Mouse (Mus musculus) hindbrain, embryonic 16.5 days (tissue): ENCODE data around the gene Bsx. TPM values are rescaled to one million over a fixed set of nuclear protein-coding genes. Genes with fewer than 3 reads are reported as not detected.

Experiments used
- ATAC-seq: fragments of 200-750 bp; cut with Nextera tagmentation; 2 replicates; pipeline ENCODE4 v1.8.0; 2017; ENCODE audit warnings: moderate TSS enrichment, moderate library complexity
- H3K27ac ChIP-seq: fragments of 300-500 bp; sonication (generic); 2 replicates; pipeline ENCODE4 v1.5.1; 2014; ENCODE audit warnings: low read depth, mild to moderate bottlenecking, control low read depth, low read length, moderate library complexity
- H3K27me3 ChIP-seq: fragments of 300-500 bp; sonication (generic); replicated peaks from 2 replicates; pipeline ENCODE4 v1.6.1; 2014; ENCODE audit warnings: low read length; ENCODE audit not compliant: control insufficient read depth, insufficient read depth
- H3K36me3 ChIP-seq: fragments of 300-500 bp; sonication (generic); 2 replicates; pipeline ENCODE4 v1.6.1; 2014; ENCODE audit warnings: mild to moderate bottlenecking, low read length, moderate library complexity, mixed read lengths; ENCODE audit not compliant: control insufficient read depth, insufficient read depth
- H3K4me1 ChIP-seq: fragments of 300-500 bp; sonication (generic); 2 replicates; pipeline ENCODE4 v1.6.1; 2014; ENCODE audit warnings: low read depth, low read length; ENCODE audit not compliant: control insufficient read depth, insufficient read depth
- H3K4me2 ChIP-seq: fragments of 300-500 bp; sonication (generic); 2 replicates; pipeline ENCODE4 v1.6.1; 2014; ENCODE audit warnings: mild to moderate bottlenecking, low read length, control low read depth, moderate library complexity
- H3K4me3 ChIP-seq: fragments of 300-500 bp; sonication (generic); 2 replicates; pipeline ENCODE4 v1.5.1; 2014; ENCODE audit warnings: mild to moderate bottlenecking, low read length, control low read depth, moderate library complexity
- H3K9ac ChIP-seq: fragments of 300-500 bp; sonication (generic); 2 replicates; pipeline ENCODE4 v1.6.1; 2014; ENCODE audit warnings: low read depth, mild to moderate bottlenecking, control low read depth, low read length, moderate library complexity
- H3K9me3 ChIP-seq: fragments of 300-500 bp; sonication (generic); 2 replicates; pipeline ENCODE4 v1.6.1; 2014; ENCODE audit warnings: mild to moderate bottlenecking, low read length, moderate library complexity; ENCODE audit not compliant: control insufficient read depth
- WGBS: fragments of 180-500 bp; shearing (Covaris S2); extraction: QIAGEN DNeasy Blood & Tissue Kit; methylation state at CpG from one replicate; pipeline ENCODE4 v1.1.7; 2014; 5-methylcytosine and 5-hydroxymethylcytosine counted together
- polyA plus RNA-seq: library from polyadenylated mRNA; unstranded; fragments of >200 nt; fragmentation: Nextera tagmentation; extraction: Ambion mirVana; gene quantifications from 2 replicates; pipeline ENCODE4 v1.2.1, GENCODE M21; 2015

Gene Bsx
- polyA plus RNA-seq = not detected in 2 replicates

- 3% methylated on average over 31 of the region's 32 CpGs for WGBS
- Histone ChIP-seq H3K4me3 (peak within 1 kb of the TSS; percentile 9; the same call in 1 of the 2 replicates), H3K9ac (no peak within 1 kb of the TSS), H3K27ac (no peak within 1 kb of the TSS), H3K36me3 (no peaks in the 10 kb centered on the region), H3K27me3 (peaks cover 72% of the 10 kb centered on the region), H3K9me3 (no peaks in the 10 kb centered on the region), H3K4me2 (peak within 1 kb of the TSS; percentile 38), H3K4me1 (peaks cover 7% of the 10 kb centered on the region; the same call in 1 of the 2 replicates)
- ATAC-seq = peak; percentile 76
These were observed at the start of gene Bsx for GRCm38 (mm10) chr9:40873556-40874470. Gene Bsx, plus strand, starts transcription at chr9:40874127.

GRCm38 (mm10) chr9:40825601-40826000 lies 48.3 kb upstream of the Bsx start:
- ATAC-seq = no peak
- WGBS = 45% methylated on average over 6 of the region's 6 CpGs
- H3K9me3 ChIP-seq = no peaks in the 10 kb centered on the region
- no peaks in the 10 kb centered on the region for H3K27me3 ChIP-seq
- H3K4me3 ChIP-seq = no peak overlapping the region
- no peak overlapping the region for H3K9ac ChIP-seq
- no peak overlapping the region for H3K27ac ChIP-seq
- peaks cover 9% of the 10 kb centered on the region for H3K4me1 ChIP-seq
- H3K36me3 ChIP-seq = no peaks in the 10 kb centered on the region
- H3K4me2 ChIP-seq = no peak overlapping the region

- no peak overlapping the region for H3K4me3 ChIP-seq
- H3K4me1 ChIP-seq = peaks cover under 1% of the 10 kb centered on the region; the same call in 1 of the 2 replicates
- H3K9ac ChIP-seq = no peak overlapping the region
- no peak overlapping the region for H3K27ac ChIP-seq
- H3K27me3 ChIP-seq = no peaks in the 10 kb centered on the region
- ATAC-seq = no peak
- H3K9me3 ChIP-seq = no peaks in the 10 kb centered on the region
- H3K4me2 ChIP-seq = no peak overlapping the region
- H3K36me3 ChIP-seq = no peaks in the 10 kb centered on the region
- WGBS = 77% methylated on average over 4 of the region's 4 CpGs
These were observed 46.6 kb upstream of the Bsx start for GRCm38 (mm10) chr9:40827366-40827765.

- Histone ChIP-seq H3K4me3 (no peak overlapping the region), H3K4me1 (peaks cover 3% of the 10 kb centered on the region; the same call in 1 of the 2 replicates), H3K27ac (no peak overlapping the region), H3K9me3 (no peaks in the 10 kb centered on the region), H3K9ac (no peak overlapping the region), H3K27me3 (no peaks in the 10 kb centered on the region), H3K36me3 (no peaks in the 10 kb centered on the region), H3K4me2 (peak overlapping the region; percentile 24; the same call in 1 of the 2 replicates)
- peak; percentile 34; the same call in 1 of the 2 replicates for ATAC-seq
- WGBS = 8% methylated on average over 12 of the region's 12 CpGs
These were observed 39.4 kb upstream of the Bsx start for GRCm38 (mm10) chr9:40834569-40834968.

- ATAC-seq = no peak
- WGBS = 92% methylated on average over 3 of the region's 3 CpGs
- H3K36me3 ChIP-seq = no peaks in the 10 kb centered on the region
- no peaks in the 10 kb centered on the region for H3K9me3 ChIP-seq
- no peak overlapping the region for H3K9ac ChIP-seq
- H3K4me2 ChIP-seq = no peak overlapping the region
- peaks cover 3% of the 10 kb centered on the region; the same call in 1 of the 2 replicates for H3K4me1 ChIP-seq
- H3K4me3 ChIP-seq = no peak overlapping the region
- no peaks in the 10 kb centered on the region for H3K27me3 ChIP-seq
- H3K27ac ChIP-seq = no peak overlapping the region
These were observed 37.2 kb upstream of the Bsx start for GRCm38 (mm10) chr9:40836681-40837080.

GRCm38 (mm10) chr9:40839662-40840061 lies 34.3 kb upstream of the Bsx start:
- no peak overlapping the region for H3K9ac ChIP-seq
- H3K36me3 ChIP-seq = no peaks in the 10 kb centered on the region
- H3K27ac ChIP-seq = no peak overlapping the region
- H3K9me3 ChIP-seq = no peaks in the 10 kb centered on the region
- H3K4me3 ChIP-seq = no peak overlapping the region
- no peak overlapping the region for H3K4me2 ChIP-seq
- ATAC-seq = no peak
- WGBS = 87% methylated on average over 3 of the region's 3 CpGs
- H3K27me3 ChIP-seq = no peaks in the 10 kb centered on the region
- peaks cover 2% of the 10 kb centered on the region; the same call in 1 of the 2 replicates for H3K4me1 ChIP-seq

- no peaks in the 10 kb centered on the region for H3K36me3 ChIP-seq
These were observed 22.4 kb upstream of the Bsx start for GRCm38 (mm10) chr9:40851515-40851914.

GRCm38 (mm10) chr9:40858461-40859160 lies 15.3 kb upstream of the Bsx start:
- 5% methylated on average over 21 of the region's 21 CpGs for WGBS
- Histone ChIP-seq H3K9me3 (no peaks in the 10 kb centered on the region; the same call in 1 of the 2 replicates), H3K27ac (no peak overlapping the region), H3K36me3 (no peaks in the 10 kb centered on the region), H3K4me3 (peak overlapping the region; percentile 38), H3K9ac (peak overlapping the region; percentile 47; the same call in 1 of the 2 replicates), H3K4me1 (peaks cover 4% of the 10 kb centered on the region), H3K4me2 (peak overlapping the region; percentile 73), H3K27me3 (peaks cover 6% of the 10 kb centered on the region)
- peak; percentile 72 for ATAC-seq

More at GRCm38 (mm10) chr9:40851515-40851914, 22.4 kb upstream of the Bsx start:
- Histone ChIP-seq H3K9me3 (no peaks in the 10 kb centered on the region), H3K4me1 (no peaks in the 10 kb centered on the region), H3K9ac (no peak overlapping the region), H3K27me3 (no peaks in the 10 kb centered on the region; the same call in 1 of the 2 replicates), H3K27ac (no peak overlapping the region), H3K4me3 (no peak overlapping the region), H3K4me2 (no peak overlapping the region)
- WGBS = 27% methylated on average over 2 of the region's 2 CpGs
- no peak for ATAC-seq

GRCm38 (mm10) chr9:40859196-40859595 lies 14.7 kb upstream of the Bsx start:
- Histone ChIP-seq H3K4me2 (peak overlapping the region; percentile 73), H3K27me3 (peaks cover 6% of the 10 kb centered on the region)

More at GRCm38 (mm10) chr9:40859196-40859595, 14.7 kb upstream of the Bsx start:
- Histone ChIP-seq H3K9me3 (no peaks in the 10 kb centered on the region; the same call in 1 of the 2 replicates), H3K4me1 (peaks cover 4% of the 10 kb centered on the region), H3K4me3 (peak overlapping the region; percentile 38), H3K9ac (no peak overlapping the region), H3K36me3 (no peaks in the 10 kb centered on the region), H3K27ac (no peak overlapping the region)
- ATAC-seq = peak; percentile 26; the same call in 1 of the 2 replicates
- 7% methylated on average over 9 of the region's 9 CpGs for WGBS
